Mouse (Mus musculus) heart, embryonic 10.5 days (tissue): Measurements from ENCODE around the gene Pknox2. TPM values are rescaled to one million over a fixed set of nuclear protein-coding genes. Genes with fewer than 3 reads are reported as not detected.

Experiments
- DNase-seq: peaks from one replicate; pipeline ENCODE4 v3.0.0-alpha.2; 2017; ENCODE audit warnings: low spot score
- H3K27ac ChIP-seq: fragments of 300-500 bp; sonication (generic); 2 replicates; pipeline ENCODE4 v1.5.1; 2016; ENCODE audit warnings: mild to moderate bottlenecking
- H3K27me3 ChIP-seq: fragments of 300-500 bp; sonication (generic); 2 replicates; pipeline ENCODE4 v1.6.1; 2016; ENCODE audit warnings: mild to moderate bottlenecking; ENCODE audit not compliant: poor library complexity, insufficient read depth, severe bottlenecking
- H3K36me3 ChIP-seq: fragments of 300-500 bp; sonication (generic); 2 replicates; pipeline ENCODE4 v1.6.1; 2016; ENCODE audit warnings: mild to moderate bottlenecking, moderate library complexity
- H3K4me1 ChIP-seq: fragments of 300-500 bp; sonication (generic); 2 replicates; pipeline ENCODE4 v1.6.1; 2016; ENCODE audit warnings: mild to moderate bottlenecking
- H3K4me3 ChIP-seq: fragments of 300-500 bp; sonication (generic); 2 replicates; pipeline ENCODE4 v1.5.1; 2016; ENCODE audit warnings: mild to moderate bottlenecking, moderate library complexity
- H3K9me3 ChIP-seq: fragments of 300-500 bp; sonication (generic); 2 replicates; pipeline ENCODE4 v1.6.1; 2016; ENCODE audit warnings: mild to moderate bottlenecking, moderate library complexity
- WGBS: fragments of 180-500 bp; shearing (Covaris S2); methylation state at CpG from one replicate; pipeline ENCODE4 v1.1.7; 2016; 5-methylcytosine and 5-hydroxymethylcytosine counted together
- polyA plus RNA-seq: library from polyadenylated mRNA; unstranded; fragments of >200 nt; fragmentation: Nextera tagmentation; extraction: Ambion mirVana; gene quantifications from 2 replicates; pipeline ENCODE4 v1.2.1, GENCODE M21; 2016

The Pknox2 gene
- polyA plus RNA-seq, 1 experiment from 2014 or later: 9.1 TPM

DNA sequence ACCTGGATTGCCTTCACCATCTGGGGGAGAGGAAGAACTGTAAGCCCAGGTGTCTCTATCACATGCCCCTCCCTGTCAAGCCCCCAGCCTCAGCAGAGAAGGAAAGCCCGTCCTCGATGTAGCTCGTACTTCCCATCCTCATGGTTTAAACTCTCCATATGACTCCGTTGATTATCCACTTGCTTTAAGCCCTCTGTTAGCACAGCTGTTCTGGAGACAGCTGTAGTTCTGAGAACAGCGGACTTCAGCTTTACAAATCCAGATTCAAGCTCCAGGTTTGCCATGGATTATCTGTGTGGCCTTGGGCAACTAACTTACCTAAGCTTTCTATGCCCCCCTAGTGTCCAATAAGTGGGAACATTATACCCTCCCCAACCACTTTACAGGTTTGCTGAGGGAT is 223.5 kb downstream of the Pknox2 start:
- no peaks in the 10 kb centered on the region for H3K27me3 ChIP-seq
- WGBS: 77% methylated on average over 5 of the region's 5 CpGs
- H3K36me3 ChIP-seq: no peaks in the 10 kb centered on the region
- no peaks in the 10 kb centered on the region for H3K4me1 ChIP-seq
- no peaks in the 10 kb centered on the region for H3K9me3 ChIP-seq
- no peak overlapping the region for H3K27ac ChIP-seq
- H3K4me3 ChIP-seq: no peak overlapping the region
- no peak for DNase-seq

DNA sequence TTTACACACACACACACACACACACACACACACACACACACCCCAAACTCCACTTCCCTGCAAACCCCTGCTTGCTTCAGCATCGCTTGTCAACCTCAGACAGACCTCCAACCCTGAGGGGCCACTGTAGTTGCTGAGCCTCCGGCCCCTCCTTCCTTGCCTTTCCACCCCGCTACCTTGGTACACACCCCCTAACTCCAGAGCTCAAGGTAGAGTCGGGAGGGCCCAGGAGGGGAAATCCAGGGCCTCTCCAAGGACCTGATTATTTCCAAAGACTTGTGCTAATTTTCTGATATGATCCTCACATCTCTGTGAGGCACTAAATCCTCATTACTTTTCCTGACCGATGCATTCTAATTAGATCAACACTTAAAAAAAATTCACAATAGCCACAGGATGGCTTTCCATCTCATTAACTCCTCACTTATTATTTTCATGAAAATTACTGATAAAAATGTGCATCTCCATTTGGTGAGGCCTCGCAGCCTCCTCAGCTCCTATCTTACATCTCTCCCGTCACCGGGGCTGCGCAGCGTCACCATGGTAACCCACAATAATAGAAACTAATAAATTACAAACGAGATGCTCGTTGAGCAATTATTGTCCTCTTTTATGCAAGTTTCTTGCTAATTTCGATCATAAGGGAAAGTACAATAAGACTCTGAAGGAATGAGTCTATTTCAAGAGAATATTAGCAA is 225.3 kb downstream of the Pknox2 start:
- WGBS: 78% methylated on average over 13 of the region's 13 CpGs
- Histone ChIP-seq H3K36me3 (no peaks in the 10 kb centered on the region), H3K4me3 (no peak overlapping the region), H3K27ac (no peak overlapping the region), H3K9me3 (no peaks in the 10 kb centered on the region), H3K4me1 (peaks cover 2% of the 10 kb centered on the region), H3K27me3 (no peaks in the 10 kb centered on the region)
- no peak for DNase-seq

- DNase-seq: no peak
- Histone ChIP-seq H3K4me1 (peaks cover 7% of the 10 kb centered on the region), H3K36me3 (no peaks in the 10 kb centered on the region), H3K4me3 (no peak overlapping the region), H3K9me3 (no peaks in the 10 kb centered on the region), H3K27ac (no peak overlapping the region), H3K27me3 (no peaks in the 10 kb centered on the region)
- WGBS: 68% methylated on average over 4 of the region's 4 CpGs
Observed at GRCm38 (mm10) chr9:36919472-36919871, 227.7 kb downstream of the Pknox2 start.

- H3K36me3 ChIP-seq: no peaks in the 10 kb centered on the region
- H3K27me3 ChIP-seq: no peaks in the 10 kb centered on the region
- 56% methylated on average over 3 of the region's 3 CpGs for WGBS
- peaks cover 7% of the 10 kb centered on the region for H3K4me1 ChIP-seq
- H3K9me3 ChIP-seq: no peaks in the 10 kb centered on the region
- H3K27ac ChIP-seq: no peak overlapping the region
- no peak for DNase-seq
- no peak overlapping the region for H3K4me3 ChIP-seq
Observed at GRCm38 (mm10) chr9:36918582-36918981, 228.6 kb downstream of the Pknox2 start.

DNA sequence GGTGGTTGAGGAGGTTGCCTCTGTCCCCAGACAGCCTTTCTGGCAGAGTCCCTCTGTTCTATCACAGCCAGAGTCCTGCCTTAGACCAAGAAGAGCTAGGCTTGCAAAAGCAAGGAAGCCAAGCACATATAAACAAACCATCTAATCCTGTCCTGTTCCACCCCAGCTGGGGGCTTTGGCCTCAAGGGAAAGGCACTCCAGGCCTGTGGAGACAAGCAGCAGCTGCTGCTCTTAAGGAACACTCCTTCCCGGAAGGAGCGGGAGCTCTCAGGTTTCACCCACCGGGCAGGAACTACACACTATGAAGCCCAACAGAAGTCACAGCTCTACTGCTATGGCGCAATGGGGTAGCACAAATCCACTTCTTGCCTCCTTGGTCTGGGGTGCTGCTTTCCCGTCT is 230.3 kb downstream of the Pknox2 start:
- no peak overlapping the region; the same call in 1 of the 2 replicates for H3K4me3 ChIP-seq
- no peaks in the 10 kb centered on the region for H3K9me3 ChIP-seq
- DNase-seq: no peak
- H3K36me3 ChIP-seq: no peaks in the 10 kb centered on the region
- H3K27ac ChIP-seq: no peak overlapping the region
- H3K27me3 ChIP-seq: no peaks in the 10 kb centered on the region
- peaks cover 7% of the 10 kb centered on the region for H3K4me1 ChIP-seq
- 21% methylated on average over 5 of the region's 5 CpGs for WGBS

GRCm38 (mm10) chr9:36916362-36916761 is 230.8 kb downstream of the Pknox2 start:
- Histone ChIP-seq H3K9me3 (no peaks in the 10 kb centered on the region), H3K4me1 (peaks cover 7% of the 10 kb centered on the region), H3K4me3 (peak overlapping the region; percentile 35; the same call in 1 of the 2 replicates), H3K36me3 (no peaks in the 10 kb centered on the region), H3K27me3 (no peaks in the 10 kb centered on the region), H3K27ac (no peak overlapping the region)
- DNase-seq: no peak
- WGBS: 4% methylated on average over 6 of the region's 6 CpGs

- DNase-seq: no peak
- Histone ChIP-seq H3K9me3 (no peaks in the 10 kb centered on the region), H3K27me3 (no peaks in the 10 kb centered on the region), H3K27ac (no peak overlapping the region), H3K4me1 (no peaks in the 10 kb centered on the region), H3K4me3 (no peak overlapping the region), H3K36me3 (no peaks in the 10 kb centered on the region)
- WGBS: 76% methylated on average over 4 of the region's 4 CpGs
Observed at GRCm38 (mm10) chr9:36905452-36905851, 241.8 kb downstream of the Pknox2 start.

- Histone ChIP-seq H3K4me3 (no peak overlapping the region), H3K27me3 (no peaks in the 10 kb centered on the region), H3K4me1 (0 out of 2 replicates have a peak, but pooled peaks cover 4% of the 10 kb centered on the region), H3K9me3 (no peaks in the 10 kb centered on the region), H3K27ac (no peak overlapping the region), H3K36me3 (no peaks in the 10 kb centered on the region)
- no peak for DNase-seq
- 72% methylated on average over 4 of the region's 4 CpGs for WGBS
Observed at GRCm38 (mm10) chr9:36900464-36900863, 246.7 kb downstream of the Pknox2 start.

- Histone ChIP-seq H3K27me3 (no peaks in the 10 kb centered on the region), H3K4me1 (0 out of 2 replicates have a peak, but pooled peaks cover 8% of the 10 kb centered on the region), H3K4me3 (no peak overlapping the region), H3K9me3 (no peaks in the 10 kb centered on the region), H3K27ac (no peak overlapping the region), H3K36me3 (no peaks in the 10 kb centered on the region)
- DNase-seq: no peak
- 87% methylated on average over 3 of the region's 3 CpGs for WGBS
Observed at GRCm38 (mm10) chr9:36898560-36898959, 248.6 kb downstream of the Pknox2 start.

DNA sequence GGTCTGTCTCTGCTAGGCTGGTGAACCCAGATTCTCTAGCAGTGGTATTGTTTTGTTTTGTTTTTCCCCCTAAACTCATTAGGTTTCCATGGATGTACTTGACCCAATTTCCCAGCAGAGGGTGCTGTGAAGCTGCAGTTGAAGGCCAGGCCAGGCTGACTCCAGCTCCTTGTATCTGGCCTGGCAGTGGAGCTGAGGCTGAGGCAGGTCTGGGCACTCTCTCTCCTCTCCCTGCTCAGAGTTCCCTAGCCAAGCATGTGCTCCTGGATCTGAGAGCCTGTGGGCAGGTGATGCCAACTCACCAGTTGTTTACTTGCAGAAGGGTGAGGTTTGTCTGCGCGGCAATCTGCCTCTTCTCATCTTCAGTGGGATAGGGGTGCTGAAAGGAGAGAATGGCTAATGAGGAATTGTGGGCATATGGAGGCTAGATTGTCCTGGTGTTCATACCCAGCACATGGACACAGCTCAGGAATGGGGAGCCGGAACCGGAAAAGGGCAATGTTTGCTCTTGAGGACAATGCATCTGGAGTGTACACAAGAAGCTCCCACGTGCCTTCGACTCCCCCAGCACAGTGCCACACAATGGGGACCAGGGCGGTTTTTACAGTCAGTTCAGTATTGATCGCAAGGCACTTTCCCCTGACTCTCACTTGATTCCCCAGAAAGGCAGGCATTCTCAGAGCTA is 252.1 kb downstream of the Pknox2 start:
- 81% methylated on average over 8 of the region's 8 CpGs for WGBS
- no peak overlapping the region for H3K4me3 ChIP-seq
- H3K27ac ChIP-seq: no peak overlapping the region
- H3K27me3 ChIP-seq: no peaks in the 10 kb centered on the region
- DNase-seq: no peak
- 0 out of 2 replicates have a peak, but pooled peaks cover 8% of the 10 kb centered on the region for H3K4me1 ChIP-seq
- H3K9me3 ChIP-seq: no peaks in the 10 kb centered on the region
- H3K36me3 ChIP-seq: 0 out of 2 replicates have a peak, but pooled peaks cover 8% of the 10 kb centered on the region

GRCm38 (mm10) chr9:36894242-36894641 is 253.0 kb downstream of the Pknox2 start:
- Histone ChIP-seq H3K27ac (no peak overlapping the region), H3K27me3 (no peaks in the 10 kb centered on the region), H3K4me1 (0 out of 2 replicates have a peak, but pooled peaks cover 8% of the 10 kb centered on the region), H3K36me3 (0 out of 2 replicates have a peak, but pooled peaks cover 8% of the 10 kb centered on the region), H3K4me3 (no peak overlapping the region), H3K9me3 (no peaks in the 10 kb centered on the region)
- DNase-seq: no peak
- WGBS: 83% methylated on average over 7 of the region's 7 CpGs

DNA sequence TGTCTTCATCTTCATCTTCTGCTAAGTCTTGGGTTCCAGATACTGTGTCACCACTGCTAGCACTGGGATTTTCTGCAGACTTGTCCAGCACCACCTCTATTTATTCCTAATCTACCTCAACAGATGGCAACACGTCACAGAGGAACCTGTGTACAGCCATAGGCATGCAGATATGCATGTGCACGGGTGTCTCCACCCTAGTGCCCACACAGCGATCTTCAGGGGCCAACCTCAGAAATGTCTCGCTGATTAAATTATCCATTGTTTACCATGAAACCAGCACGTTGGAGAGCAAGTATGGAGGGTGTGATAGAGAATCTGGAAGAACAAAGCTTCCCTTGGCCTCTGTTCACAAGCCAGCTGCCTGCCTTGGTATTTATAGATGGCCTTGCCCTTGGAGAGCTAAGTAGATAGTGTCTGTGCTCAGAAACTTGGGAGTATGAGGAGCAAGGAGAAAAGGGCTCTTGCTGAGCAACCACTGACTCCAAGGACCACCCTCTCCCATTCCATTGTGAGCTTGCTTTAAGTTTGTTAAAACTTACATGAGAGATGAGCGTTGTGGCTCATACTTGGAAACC is 253.7 kb downstream of the Pknox2 start:
- no peak for DNase-seq
- Histone ChIP-seq H3K27me3 (no peaks in the 10 kb centered on the region), H3K36me3 (0 out of 2 replicates have a peak, but pooled peaks cover 8% of the 10 kb centered on the region), H3K4me3 (no peak overlapping the region), H3K9me3 (no peaks in the 10 kb centered on the region), H3K4me1 (0 out of 2 replicates have a peak, but pooled peaks cover 5% of the 10 kb centered on the region), H3K27ac (no peak overlapping the region)
- WGBS: 69% methylated on average over 6 of the region's 6 CpGs

GRCm38 (mm10) chr9:36890552-36890951 is 256.7 kb downstream of the Pknox2 start:
- Histone ChIP-seq H3K9me3 (no peaks in the 10 kb centered on the region), H3K27ac (no peak overlapping the region), H3K4me1 (0 out of 2 replicates have a peak, but pooled peaks cover 4% of the 10 kb centered on the region), H3K4me3 (no peak overlapping the region), H3K27me3 (no peaks in the 10 kb centered on the region), H3K36me3 (0 out of 2 replicates have a peak, but pooled peaks cover 8% of the 10 kb centered on the region)
- no peak for DNase-seq
- 34% methylated on average over 4 of the region's 4 CpGs for WGBS
